Mouse (Mus musculus) thymus, adult 2 months (tissue): ENCODE measurements at regions not wholly inside any gene's neighbourhood (a gene's known extent, or its start where the extent isn't known, plus 50 kb on each side); places are given as distances from the start of the nearest gene placed in this dataset.
A peak's percentile ranks its signal among the peaks of the same experiment; 100 is the strongest.

Experiments
- DNase-seq: peaks from one replicate; pipeline ENCODE4 v3.0.0; 2021
- H3K27ac ChIP-seq: fragments of 200-500 bp; 2 replicates; pipeline ENCODE4 v1.5.1; 2012; ENCODE audit warnings: low read length, control low read depth; ENCODE audit not compliant: control insufficient read depth, insufficient read depth
- H3K27me3 ChIP-seq: fragments of 200-500 bp; 2 replicates; pipeline ENCODE4 v1.6.1; 2012; ENCODE audit warnings: mild to moderate bottlenecking, low read length, moderate library complexity, mixed read lengths; ENCODE audit not compliant: control insufficient read depth, insufficient read depth
- H3K36me3 ChIP-seq: fragments of 200-500 bp; 2 replicates; pipeline ENCODE4 v1.6.1; 2012; ENCODE audit warnings: mild to moderate bottlenecking, low read length, moderate library complexity; ENCODE audit not compliant: control insufficient read depth, insufficient read depth
- H3K4me1 ChIP-seq: fragments of 200-500 bp; replicated peaks from 2 replicates; pipeline ENCODE4 v1.6.1; 2012; ENCODE audit warnings: low read length; ENCODE audit not compliant: control insufficient read depth, insufficient read depth
- H3K4me3 ChIP-seq: fragments of 200-500 bp; 2 replicates; pipeline ENCODE4 v1.5.1; 2012; ENCODE audit warnings: mild to moderate bottlenecking, low read length, control low read depth, moderate library complexity; ENCODE audit not compliant: control insufficient read depth, insufficient read depth
- CTCF ChIP-seq: fragments of 200-500 bp; IDR thresholded peaks from 2 replicates; pipeline ENCODE4 v1.5.1; 2012; ENCODE audit warnings: mild to moderate bottlenecking, control low read depth, low read length, moderate library complexity, borderline replicate concordance; ENCODE audit not compliant: control insufficient read depth, poor library complexity, insufficient read depth; ENCODE audit errors: extremely low read depth
- POLR2A ChIP-seq: fragments of 200-500 bp; IDR thresholded peaks from 2 replicates; pipeline ENCODE4 v1.6.1; 2012; ENCODE audit warnings: mild to moderate bottlenecking, low read length, control low read depth, moderate library complexity; ENCODE audit not compliant: control insufficient read depth, poor library complexity, insufficient read depth; ENCODE audit errors: extremely low read depth
- WGBS: fragments of 180-500 bp; shearing (Covaris S2); methylation state at CpG from one replicate; pipeline ENCODE4 v1.1.7; 2018; 5-methylcytosine and 5-hydroxymethylcytosine counted together

DNA sequence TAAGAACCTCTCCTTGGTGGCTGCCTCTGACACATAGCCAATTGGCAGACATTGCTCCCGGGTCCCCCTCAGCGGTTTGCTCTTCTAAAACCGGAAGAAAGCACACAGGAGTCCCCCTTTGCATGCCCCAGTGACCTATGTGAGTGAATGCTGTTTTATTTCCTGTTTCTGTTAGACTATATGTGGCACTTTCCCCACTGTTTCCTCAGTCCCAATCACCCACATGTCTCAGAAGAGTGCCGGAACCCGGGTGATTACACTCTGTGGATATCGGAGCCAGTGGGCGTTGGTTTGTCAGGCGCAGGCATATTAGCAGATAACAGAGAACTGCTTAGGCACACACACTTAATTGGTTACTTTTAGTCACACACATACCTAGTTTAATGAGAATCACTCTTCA, 66.3 kb upstream of the Rpl34 start:
- peak overlapping the region; percentile 50; the same call in 1 of the 2 replicates for H3K27ac ChIP-seq
- H3K27me3 ChIP-seq: no peaks in the 10 kb centered on the region
- TF ChIP-seq POLR2A (no peak), CTCF (no peak)
- 11% methylated on average over 8 of the region's 8 CpGs for WGBS
- peak; percentile 37 for DNase-seq
- H3K4me1 ChIP-seq: peaks cover 8% of the 10 kb centered on the region
- no peaks in the 10 kb centered on the region for H3K36me3 ChIP-seq
- H3K4me3 ChIP-seq: no peak overlapping the region

DNA sequence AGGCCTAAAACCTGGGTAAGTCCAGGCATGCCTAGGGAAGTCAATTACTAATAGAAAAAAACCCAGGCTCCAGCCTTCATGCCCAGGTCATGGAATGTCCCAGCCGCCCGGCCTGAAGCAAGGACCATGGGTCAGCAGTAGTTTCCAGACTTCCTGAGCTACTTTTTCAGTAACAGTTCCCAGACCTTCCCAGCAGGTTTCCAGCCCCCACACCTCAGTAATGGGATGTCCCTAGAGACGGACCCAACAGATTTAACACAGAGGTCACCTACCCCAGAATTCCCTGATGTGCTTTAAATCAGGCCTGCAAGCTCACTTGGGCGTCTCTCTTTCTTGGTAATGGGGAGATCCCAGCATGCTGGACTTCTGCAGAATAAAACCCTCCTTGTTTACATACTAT, 65.2 kb upstream of the Rpl34 start:
- Histone ChIP-seq H3K36me3 (no peaks in the 10 kb centered on the region), H3K27ac (no peak overlapping the region), H3K4me3 (no peak overlapping the region), H3K27me3 (no peaks in the 10 kb centered on the region), H3K4me1 (peaks cover 8% of the 10 kb centered on the region)
- 98% methylated on average over 4 of the region's 4 CpGs for WGBS
- DNase-seq: no peak
- TF ChIP-seq CTCF: no peak
- no peak for TF ChIP-seq POLR2A

DNA sequence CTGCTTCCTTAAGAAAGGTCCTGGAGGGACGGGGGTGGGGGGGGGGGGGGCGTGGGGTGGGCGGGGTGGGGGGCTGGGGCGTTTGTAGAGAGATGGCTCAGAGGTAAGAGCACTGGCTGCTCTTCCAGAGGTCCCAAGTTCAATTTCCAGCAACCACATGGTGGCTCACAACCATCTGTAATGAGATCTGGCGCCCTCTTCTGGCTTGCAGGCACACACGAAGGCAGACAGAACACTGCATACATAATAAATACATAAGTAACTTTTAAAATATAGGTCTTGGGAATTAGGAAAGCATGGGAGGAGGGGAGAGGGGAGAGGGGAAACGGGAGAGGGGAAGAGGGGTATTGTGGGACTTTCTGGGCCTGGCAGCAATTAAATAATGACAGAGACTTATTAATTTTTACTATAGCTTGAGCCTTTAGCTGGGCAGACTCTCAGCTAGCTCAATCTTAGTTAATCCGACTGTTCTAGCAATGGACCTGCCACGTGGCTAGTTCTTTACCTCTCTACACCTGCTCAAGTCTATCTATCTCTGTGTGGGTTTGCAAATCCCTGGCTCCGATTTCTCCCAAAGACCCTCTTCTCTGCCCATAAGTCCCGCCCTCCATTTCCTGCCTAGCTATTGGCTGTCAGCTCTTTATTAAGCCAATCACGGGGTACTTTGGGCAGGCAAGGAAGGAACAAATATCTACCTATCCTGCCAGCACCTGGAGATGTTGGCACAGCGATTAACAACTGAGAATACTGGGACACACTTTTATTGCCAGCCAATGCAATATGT, 64.1 kb upstream of the Rpl34 start:
- peak; percentile 60 for DNase-seq
- H3K4me3 ChIP-seq: no peak overlapping the region
- H3K27ac ChIP-seq: no peak overlapping the region
- TF ChIP-seq POLR2A: no peak
- no peak for TF ChIP-seq CTCF
- H3K36me3 ChIP-seq: no peaks in the 10 kb centered on the region
- H3K4me1 ChIP-seq: peaks cover 8% of the 10 kb centered on the region
- 71% methylated on average over 13 of the region's 13 CpGs for WGBS
- no peaks in the 10 kb centered on the region for H3K27me3 ChIP-seq

DNA sequence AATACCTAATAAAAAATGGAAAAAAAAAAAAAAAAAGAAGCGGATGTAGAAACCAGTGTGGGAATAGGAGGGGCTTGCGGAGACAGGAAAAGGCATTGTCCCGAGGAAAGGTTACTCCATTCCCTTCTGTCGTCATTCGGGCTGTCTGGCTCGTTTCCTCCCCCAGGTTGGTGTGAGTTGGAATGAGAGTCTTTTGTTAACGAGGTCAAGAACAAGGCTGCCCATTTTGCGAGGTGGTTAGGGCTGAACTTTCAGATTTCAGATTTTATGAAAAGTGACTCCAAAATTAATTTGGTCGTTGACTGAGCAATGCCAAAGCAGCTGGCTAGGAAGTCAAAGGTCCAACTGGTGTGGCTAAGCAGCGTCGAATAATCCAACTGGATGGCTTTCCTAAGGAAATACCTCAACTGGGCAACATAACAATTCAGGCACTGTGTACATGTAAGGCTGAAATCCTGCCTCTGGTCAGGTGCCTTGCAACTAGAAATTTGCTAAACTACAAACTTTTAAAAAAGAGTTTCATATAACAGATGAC, 50.6 kb upstream of the Rpl34 start:
- TF ChIP-seq CTCF (no peak), POLR2A (no peak)

More for the DNA sequence above, 50.6 kb upstream of the Rpl34 start:
- no peaks in the 10 kb centered on the region for H3K4me1 ChIP-seq
- H3K4me3 ChIP-seq: no peak overlapping the region
- WGBS: 81% methylated on average over 11 of the region's 11 CpGs
- H3K27me3 ChIP-seq: no peaks in the 10 kb centered on the region
- H3K36me3 ChIP-seq: no peaks in the 10 kb centered on the region
- DNase-seq: no peak
- H3K27ac ChIP-seq: no peak overlapping the region
